Mouse (Mus musculus) limb, embryonic 12.5 days (tissue): ENCODE measurements around the gene Tmem106a. TPM values are rescaled to one million over a fixed set of nuclear protein-coding genes. Genes with fewer than 3 reads are reported as not detected.
A peak's percentile ranks its signal among the peaks of the same experiment; 100 is the strongest.
"Not testable (repeated sequence)": the region's sequence is repeated elsewhere in the genome, so short reads cannot be mapped to it uniquely, and the experiment has no call there.

ENCODE experiments used
- ATAC-seq: fragments of 200-750 bp; cut with Nextera tagmentation; 2 replicates; pipeline ENCODE4 v1.8.0; 2017; ENCODE audit warnings: low read depth, moderate TSS enrichment; ENCODE audit not compliant: insufficient number of reproducible peaks, insufficient read depth, low FRiP score, low TSS enrichment
- H3K27ac ChIP-seq: fragments of 300-500 bp; sonication (generic); 2 replicates; pipeline ENCODE4 v1.5.1; 2016; ENCODE audit warnings: mild to moderate bottlenecking, moderate library complexity
- H3K27me3 ChIP-seq: fragments of 300-500 bp; sonication (generic); 2 replicates; pipeline ENCODE4 v1.6.1; 2016; ENCODE audit warnings: mild to moderate bottlenecking, moderate library complexity
- H3K36me3 ChIP-seq: fragments of 300-500 bp; sonication (generic); 2 replicates; pipeline ENCODE4 v1.6.1; 2016; ENCODE audit warnings: mild to moderate bottlenecking, moderate library complexity
- H3K4me1 ChIP-seq: fragments of 300-500 bp; sonication (generic); replicated peaks from 2 replicates; pipeline ENCODE4 v1.6.1; 2016
- H3K4me2 ChIP-seq: fragments of 300-500 bp; sonication (generic); 2 replicates; pipeline ENCODE4 v1.6.1; 2016; ENCODE audit warnings: mild to moderate bottlenecking, moderate library complexity
- H3K4me3 ChIP-seq: fragments of 300-500 bp; sonication (generic); replicated peaks from 2 replicates; pipeline ENCODE4 v1.5.1; 2016; ENCODE audit warnings: mild to moderate bottlenecking
- H3K9ac ChIP-seq: fragments of 300-500 bp; sonication (generic); replicated peaks from 2 replicates; pipeline ENCODE4 v1.6.1; 2016; ENCODE audit warnings: mild to moderate bottlenecking, moderate library complexity
- H3K9me3 ChIP-seq: fragments of 300-500 bp; sonication (generic); 2 replicates; pipeline ENCODE4 v1.6.1; 2016; ENCODE audit warnings: mild to moderate bottlenecking, moderate library complexity
- WGBS: fragments of 180-500 bp; shearing (Covaris S2); methylation state at CpG from one replicate; pipeline ENCODE4 v1.1.7; 2016; 5-methylcytosine and 5-hydroxymethylcytosine counted together
- polyA plus RNA-seq: library from polyadenylated mRNA; unstranded; fragments of >200 nt; fragmentation: Nextera tagmentation; extraction: Ambion mirVana; gene quantifications from 2 replicates; pipeline ENCODE4 v1.2.1, GENCODE M21; 2016

Tmem106a gene
- polyA plus RNA-seq, 1 experiment from 2014 or later = 1.4 TPM

- no peak for ATAC-seq
- 14% methylated on average over 3 of the region's 3 CpGs for WGBS
- H3K4me3 ChIP-seq = no peak overlapping the region
Observed at GRCm38 (mm10) chr11:101602491-101602890, 20.4 kb downstream of the Tmem106a start.

GRCm38 (mm10) chr11:101604116-101604515 is 22.1 kb downstream of the Tmem106a start:
- no peaks in the 10 kb centered on the region for H3K27me3 ChIP-seq
- no peak overlapping the region for H3K27ac ChIP-seq
- ATAC-seq = no peak
- H3K36me3 ChIP-seq = no peaks in the 10 kb centered on the region
- 3% methylated on average over 3 of the region's 3 CpGs for WGBS
- H3K4me2 ChIP-seq = peak overlapping the region; percentile 53
- no peak overlapping the region for H3K9ac ChIP-seq
- 0 out of 2 replicates have a peak, but pooled peaks cover 4% of the 10 kb centered on the region for H3K4me1 ChIP-seq
- H3K9me3 ChIP-seq = no peaks in the 10 kb centered on the region
- peak overlapping the region; percentile 31 for H3K4me3 ChIP-seq

More at GRCm38 (mm10) chr11:101602491-101602890, 20.4 kb downstream of the Tmem106a start:
- no peak overlapping the region for H3K9ac ChIP-seq
- no peak overlapping the region for H3K4me2 ChIP-seq
- 0 out of 2 replicates have a peak, but pooled peaks cover 4% of the 10 kb centered on the region for H3K4me1 ChIP-seq
- H3K27me3 ChIP-seq = no peaks in the 10 kb centered on the region
- H3K36me3 ChIP-seq = no peaks in the 10 kb centered on the region
- H3K9me3 ChIP-seq = no peaks in the 10 kb centered on the region
- H3K27ac ChIP-seq = no peak overlapping the region

DNA sequence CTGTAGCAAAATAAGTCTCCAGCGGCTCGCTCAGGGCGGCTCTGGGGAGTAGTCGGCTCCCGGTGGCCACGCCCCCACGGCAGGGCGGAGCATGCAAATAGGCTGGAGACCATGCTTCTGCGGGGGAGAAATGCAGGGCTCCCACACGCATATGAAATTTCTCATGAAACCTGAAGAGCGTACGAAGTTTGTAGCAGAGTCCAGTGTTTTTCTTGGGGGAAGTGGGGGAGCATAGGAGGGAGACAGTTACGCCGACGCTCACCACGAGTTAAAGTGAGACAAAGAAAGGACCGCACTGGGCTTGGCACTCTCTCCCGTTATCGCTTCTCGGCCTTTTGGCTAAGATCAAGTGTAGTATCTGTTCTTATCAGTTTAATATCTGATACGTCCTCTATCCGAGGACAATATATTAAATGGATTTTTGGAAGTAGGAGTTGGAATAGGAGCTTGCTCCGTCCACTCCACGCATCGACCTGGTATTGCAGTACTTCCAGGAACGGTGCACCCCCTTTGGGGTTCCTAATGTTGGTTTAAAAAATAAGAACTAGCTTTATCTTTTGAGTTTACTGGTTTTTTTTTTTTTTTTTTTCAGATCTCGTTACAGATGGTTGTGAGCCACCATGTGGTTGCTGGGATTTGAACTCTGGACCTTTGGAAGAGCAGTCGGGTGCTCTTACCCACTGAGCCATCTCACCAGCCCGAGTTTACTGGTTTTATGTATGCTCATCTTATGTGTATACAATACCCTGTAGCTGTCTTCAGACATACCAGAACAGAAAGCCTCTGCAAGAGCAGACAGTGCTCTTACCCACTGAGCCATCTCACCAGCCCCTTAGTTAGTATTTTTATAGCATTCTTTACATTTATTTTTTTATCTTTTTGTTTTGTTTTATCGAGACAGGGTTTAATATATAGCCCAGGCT is 22.8 kb downstream of the Tmem106a start:
- H3K36me3 ChIP-seq, H3K9ac ChIP-seq, H3K9me3 ChIP-seq, H3K4me1 ChIP-seq, H3K27me3 ChIP-seq: not testable (repeated sequence)
- Histone ChIP-seq H3K4me2 (peak overlapping the region; percentile 53), H3K27ac (peak overlapping the region; percentile 50; the same call in 1 of the 2 replicates), H3K4me3 (peak overlapping the region; percentile 31)
- ATAC-seq = peak; percentile 66
- WGBS = 2% methylated on average over 30 of the region's 30 CpGs

DNA sequence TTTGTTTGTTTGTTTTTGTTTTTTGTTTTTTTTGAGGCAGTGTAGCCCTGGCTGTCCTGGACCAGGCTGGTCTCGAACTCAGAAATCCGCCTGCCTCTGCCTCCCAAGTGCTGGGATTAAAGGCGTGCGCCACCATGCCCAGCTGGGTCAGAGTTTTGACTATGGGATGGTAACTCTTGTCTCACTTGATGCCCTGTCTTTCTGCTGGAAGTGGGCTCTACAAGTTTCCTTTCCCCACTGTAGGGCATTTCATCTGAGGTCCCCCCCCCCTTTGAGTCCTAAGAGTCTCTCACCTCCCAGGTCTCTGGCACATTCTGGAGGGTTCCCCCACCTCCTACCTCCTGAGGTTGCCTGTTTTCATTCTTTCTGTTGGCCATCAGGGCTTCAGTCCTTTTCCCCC is 25.1 kb downstream of the Tmem106a start:
- not testable (repeated sequence) for H3K4me2 ChIP-seq, H3K9me3 ChIP-seq, H3K27me3 ChIP-seq, H3K4me3 ChIP-seq, H3K36me3 ChIP-seq, H3K27ac ChIP-seq, H3K9ac ChIP-seq, ATAC-seq
- peaks cover 10% of the 10 kb centered on the region for H3K4me1 ChIP-seq
- WGBS = 96% methylated on average over 4 of the region's 4 CpGs

- no peaks in the 10 kb centered on the region for H3K9me3 ChIP-seq
- H3K9ac ChIP-seq = no peak overlapping the region
- no peak overlapping the region for H3K4me3 ChIP-seq
- 36% methylated on average over 11 of the region's 11 CpGs for WGBS
- H3K4me2 ChIP-seq = no peak overlapping the region
- H3K36me3 ChIP-seq = no peaks in the 10 kb centered on the region
- no peak for ATAC-seq
- no peak overlapping the region for H3K27ac ChIP-seq
- no peaks in the 10 kb centered on the region for H3K27me3 ChIP-seq
- H3K4me1 ChIP-seq = peaks cover 6% of the 10 kb centered on the region
Observed at GRCm38 (mm10) chr11:101610445-101610844, 28.4 kb downstream of the Tmem106a start.

GRCm38 (mm10) chr11:101613596-101613995 is 31.6 kb downstream of the Tmem106a start:
- Histone ChIP-seq H3K9me3 (no peaks in the 10 kb centered on the region), H3K4me3 (no peak overlapping the region), H3K27ac (no peak overlapping the region), H3K27me3 (no peaks in the 10 kb centered on the region), H3K36me3 (no peaks in the 10 kb centered on the region), H3K4me2 (no peak overlapping the region), H3K4me1 (peaks cover 23% of the 10 kb centered on the region), H3K9ac (no peak overlapping the region)
- WGBS = 71% methylated on average over 6 of the region's 6 CpGs
- ATAC-seq = no peak

DNA sequence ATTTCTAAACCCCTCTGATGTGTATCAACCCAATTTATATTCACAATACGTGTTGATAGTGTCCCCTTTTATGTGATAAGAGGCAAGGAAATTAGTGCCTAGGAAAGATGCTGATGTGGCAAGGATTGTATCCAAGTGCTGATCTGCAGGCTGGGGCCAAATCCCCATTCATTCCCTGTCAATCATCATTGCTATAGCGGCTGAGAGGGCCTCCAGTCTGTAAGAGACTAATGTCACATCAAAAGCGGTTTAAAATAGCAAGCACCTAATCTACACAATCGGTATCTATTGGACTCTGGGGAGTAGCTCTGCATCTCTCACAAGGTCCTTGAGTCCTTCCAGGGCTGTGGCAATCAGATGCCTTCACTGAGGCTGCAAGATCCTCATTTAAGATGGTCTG is 32.1 kb downstream of the Tmem106a start:
- 78% methylated on average over 4 of the region's 4 CpGs for WGBS
- Histone ChIP-seq H3K9me3 (no peaks in the 10 kb centered on the region), H3K9ac (no peak overlapping the region), H3K4me1 (peaks cover 23% of the 10 kb centered on the region), H3K27me3 (no peaks in the 10 kb centered on the region), H3K36me3 (no peaks in the 10 kb centered on the region), H3K4me2 (no peak overlapping the region), H3K27ac (no peak overlapping the region), H3K4me3 (no peak overlapping the region)
- no peak for ATAC-seq

DNA sequence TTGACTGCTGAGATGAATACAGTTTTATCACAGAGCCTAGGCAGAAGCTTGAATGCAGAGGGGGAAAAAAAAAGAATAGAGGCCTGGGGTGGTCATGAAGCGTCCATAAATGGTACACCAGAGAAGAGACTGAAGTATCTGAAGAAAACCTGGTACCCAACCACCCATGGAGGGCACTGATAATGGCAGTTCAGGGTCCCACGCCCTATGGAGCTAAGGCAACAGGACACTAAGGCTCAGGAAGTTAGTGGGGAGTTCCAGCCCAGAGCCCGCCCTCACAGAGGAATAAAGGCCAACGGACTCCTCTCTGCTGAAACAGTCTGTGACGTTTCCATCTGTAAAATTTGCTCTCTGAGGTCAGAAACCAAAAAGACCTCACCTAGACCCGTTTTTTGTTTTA is 33.3 kb downstream of the Tmem106a start:
- Histone ChIP-seq H3K4me3 (no peak overlapping the region), H3K9me3 (no peaks in the 10 kb centered on the region), H3K36me3 (no peaks in the 10 kb centered on the region), H3K4me1 (peaks cover 22% of the 10 kb centered on the region), H3K9ac (no peak overlapping the region), H3K27me3 (no peaks in the 10 kb centered on the region), H3K27ac (no peak overlapping the region), H3K4me2 (no peak overlapping the region)
- 78% methylated on average over 6 of the region's 6 CpGs for WGBS
- no peak for ATAC-seq

GRCm38 (mm10) chr11:101616104-101616503 is 34.1 kb downstream of the Tmem106a start:
- Histone ChIP-seq H3K36me3 (no peaks in the 10 kb centered on the region), H3K9me3 (no peaks in the 10 kb centered on the region), H3K27ac (no peak overlapping the region), H3K4me2 (no peak overlapping the region), H3K9ac (no peak overlapping the region), H3K27me3 (no peaks in the 10 kb centered on the region), H3K4me1 (peaks cover 17% of the 10 kb centered on the region), H3K4me3 (no peak overlapping the region)
- ATAC-seq = no peak
- 90% methylated on average over 8 of the region's 8 CpGs for whole genome bisulfite sequencing

DNA sequence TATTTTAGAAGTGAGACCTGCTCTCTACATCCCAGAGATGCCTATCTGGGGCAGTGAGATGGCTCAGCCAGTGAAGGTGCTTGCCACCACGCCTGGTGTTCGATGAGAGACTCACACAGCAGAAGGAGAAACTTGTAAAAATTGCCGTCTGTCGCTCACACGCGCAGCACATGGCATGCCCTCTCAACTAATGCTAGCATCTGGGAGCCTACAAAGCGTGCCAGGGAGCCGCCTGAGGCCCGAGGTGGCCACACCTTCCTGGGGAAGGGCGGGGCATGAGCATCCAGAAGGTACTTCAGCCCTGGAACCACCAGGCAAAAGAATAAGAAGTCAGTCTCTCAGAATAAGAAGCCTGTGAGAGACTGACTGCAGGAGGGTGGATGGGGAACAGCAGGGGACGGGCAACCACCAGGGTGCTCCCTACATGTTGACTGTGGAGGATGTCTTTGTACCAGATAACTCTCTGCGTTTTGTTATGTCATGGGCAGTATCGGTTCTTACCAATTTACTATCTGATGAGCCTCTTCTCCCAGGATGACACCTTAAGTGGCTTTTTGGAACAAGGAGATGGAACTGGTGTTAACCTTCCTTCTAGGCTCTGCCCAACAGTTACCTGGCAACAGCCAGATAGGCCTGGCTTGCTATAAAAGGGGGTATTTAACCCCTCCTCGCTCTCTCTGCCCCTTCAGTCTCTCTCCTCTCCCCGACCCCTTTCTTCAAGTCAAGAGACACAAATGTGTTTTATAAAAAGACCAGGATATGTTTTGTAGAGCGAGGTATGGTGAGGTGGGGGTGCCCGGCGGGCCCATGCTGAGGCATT is 35.1 kb downstream of the Tmem106a start:
- 0 out of 2 replicates have a peak overlapping the region, but pooled peaks have one; percentile 8 for H3K4me3 ChIP-seq

GRCm38 (mm10) chr11:101617849-101618248 is 35.8 kb downstream of the Tmem106a start:
- peaks cover 17% of the 10 kb centered on the region for H3K4me1 ChIP-seq
- H3K4me3 ChIP-seq = 0 out of 2 replicates have a peak overlapping the region, but pooled peaks have one; percentile 8
- H3K9ac ChIP-seq = no peak overlapping the region
- no peaks in the 10 kb centered on the region for H3K9me3 ChIP-seq
- 12% methylated on average over 8 of the region's 8 CpGs for WGBS
- peak; percentile 74; the same call in 1 of the 2 replicates for ATAC-seq
- H3K4me2 ChIP-seq = peak overlapping the region; percentile 37
- H3K36me3 ChIP-seq = no peaks in the 10 kb centered on the region
- peak overlapping the region; percentile 31; the same call in 1 of the 2 replicates for H3K27ac ChIP-seq
- H3K27me3 ChIP-seq = no peaks in the 10 kb centered on the region

More for the DNA sequence above, 35.1 kb downstream of the Tmem106a start:
- Histone ChIP-seq H3K9me3 (no peaks in the 10 kb centered on the region), H3K4me2 (peak overlapping the region; percentile 37), H3K27ac (no peak overlapping the region), H3K9ac (peak overlapping the region; percentile 19; the same call in 1 of the 2 replicates), H3K4me1 (peaks cover 17% of the 10 kb centered on the region), H3K36me3 (no peaks in the 10 kb centered on the region), H3K27me3 (no peaks in the 10 kb centered on the region)
- 22% methylated on average over 18 of the region's 18 CpGs for WGBS
- ATAC-seq = no peak
